Mouse (Mus musculus): ENCODE results near the gene Por.

GRCm38 (mm10) chr5:135780331-135780730 is 110.5 kb downstream of the Por start:
- TF ChIP-seq POLR2A (IDR thresholded peaks at IDR 0.05; ENCODE audit: extremely low read depth, insufficient read depth, low read length): no peak
- TF ChIP-seq CTCF (IDR thresholded peaks at IDR 0.05; ENCODE audit: extremely low read depth, insufficient read depth, low read length): no peak

All from cortical plate, adult 2 months (tissue).